Comparison of ENCODE assay signal across 21 mouse cellular contexts in the genomic region with DNA sequence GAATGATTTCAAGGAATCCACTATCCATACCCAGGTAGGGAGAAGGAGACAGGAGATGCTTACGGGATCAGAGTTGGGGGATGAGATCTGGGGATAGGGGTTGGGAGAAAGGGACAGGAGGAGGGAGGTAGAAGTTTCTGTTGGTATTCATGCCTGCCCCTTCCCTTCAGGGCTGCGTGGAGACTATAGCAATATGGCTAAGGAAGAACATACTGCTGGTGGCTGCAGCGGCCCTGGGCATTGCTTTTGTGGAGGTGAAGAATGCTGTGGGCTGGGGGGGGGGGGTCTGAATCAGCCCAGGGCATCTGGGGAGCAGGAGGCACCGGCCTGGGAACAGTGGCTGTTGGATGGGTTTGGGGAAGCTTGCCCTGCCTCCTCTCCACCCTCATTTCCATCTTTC. TPM values are rescaled to one million over a fixed set of nuclear protein-coding genes. Genes with fewer than 3 reads are reported as not detected.
DNase-seq lines count a peak whose midpoint lies in the region; ATAC-seq and TF ChIP-seq lines count a peak whose summit lies in the region.
"Had no signal": no experiment of that assay in that cellular context is flagged by ENCODE, and none has a peak within 500 bp of the region (broad histone marks: within the 10 kb centered on the region; RNA-seq: fewer than 3 reads in every experiment).

No protein-coding gene starts in this region.

- no peaks in the 10 kb centered on the region for H3K9me3 ChIP-seq in forebrain, embryonic 11.5 days (ENCODE audit: control insufficient read depth, low read length)
- H3K9me3 ChIP-seq in forebrain, embryonic 15.5 days, result no peaks in the 10 kb centered on the region
- H3K9me3 ChIP-seq in kidney, embryonic 15.5 days (replicated peaks), result no peaks in the 10 kb centered on the region
- no peaks in the 10 kb centered on the region for H3K9me3 ChIP-seq in embryonic facial prominence, embryonic 13.5 days
- no peaks in the 10 kb centered on the region for H3K9me3 ChIP-seq in midbrain, embryonic 11.5 days (ENCODE audit: control insufficient read depth, low read length)
- H3K9me3 ChIP-seq: heart, embryonic 10.5 days; liver, embryonic 12.5 days; midbrain, embryonic 10.5 days; neural tube, embryonic 15.5 days had no signal

- 93% methylated on average over 4 of the region's 4 CpGs for WGBS in forebrain, embryonic 11.5 days
- 77% methylated on average over 4 of the region's 4 CpGs for WGBS in forebrain, embryonic 15.5 days
- WGBS in kidney, embryonic 15.5 days, result 88% methylated on average over 4 of the region's 4 CpGs
- 70% methylated on average over 4 of the region's 4 CpGs for WGBS in embryonic facial prominence, embryonic 13.5 days
- 88% methylated on average over 4 of the region's 4 CpGs for WGBS in midbrain, embryonic 11.5 days

- H3K27me3 ChIP-seq in forebrain, embryonic 11.5 days (ENCODE audit: control insufficient read depth, insufficient read depth, low read length), result no peaks in the 10 kb centered on the region
- no peaks in the 10 kb centered on the region for H3K27me3 ChIP-seq in forebrain, embryonic 15.5 days
- H3K27me3 ChIP-seq in kidney, embryonic 15.5 days, result no peaks in the 10 kb centered on the region
- no peaks in the 10 kb centered on the region for H3K27me3 ChIP-seq in embryonic facial prominence, embryonic 13.5 days
- no peaks in the 10 kb centered on the region for H3K27me3 ChIP-seq in myocyte (ENCODE audit: control insufficient read depth, insufficient read depth, insufficient read length)
- 0 out of 2 replicates have a peak, but pooled peaks cover 5% of the 10 kb centered on the region for H3K27me3 ChIP-seq in midbrain, embryonic 11.5 days (ENCODE audit: control insufficient read depth, insufficient read depth, low read length)
- H3K27me3 ChIP-seq: neural tube, embryonic 15.5 days had no signal

- no peak overlapping the region for H3K4me2 ChIP-seq in forebrain, embryonic 11.5 days (ENCODE audit: low read depth, low read length, severe bottlenecking)
- H3K4me2 ChIP-seq in forebrain, embryonic 15.5 days (replicated peaks), result no peak overlapping the region
- H3K4me2 ChIP-seq in kidney, embryonic 15.5 days, result peak overlapping the region; percentile 71; the same call in 1 of the 2 replicates
- H3K4me2 ChIP-seq in embryonic facial prominence, embryonic 13.5 days, result peak overlapping the region; percentile 76
- H3K4me2 ChIP-seq in myocyte (ENCODE audit: low read depth), result peak overlapping the region; percentile 93
- H3K4me2 ChIP-seq in midbrain, embryonic 11.5 days, result no peak overlapping the region
- H3K4me2 ChIP-seq: liver, embryonic 12.5 days had no signal

- H3K36me3 ChIP-seq in forebrain, embryonic 11.5 days (ENCODE audit: control insufficient read depth, insufficient read depth, low read length), result no peaks in the 10 kb centered on the region
- 0 out of 2 replicates have a peak, but pooled peaks cover 4% of the 10 kb centered on the region for H3K36me3 ChIP-seq in forebrain, embryonic 15.5 days
- H3K36me3 ChIP-seq in kidney, embryonic 15.5 days, result peaks cover 54% of the 10 kb centered on the region
- peaks cover 58% of the 10 kb centered on the region for H3K36me3 ChIP-seq in embryonic facial prominence, embryonic 13.5 days
- peaks cover 57% of the 10 kb centered on the region for H3K36me3 ChIP-seq in myocyte (ENCODE audit: control insufficient read depth, insufficient read depth)
- no peaks in the 10 kb centered on the region for H3K36me3 ChIP-seq in midbrain, embryonic 11.5 days (ENCODE audit: control insufficient read depth, insufficient read depth, low read length)

- peak; percentile 49 for DNase-seq in forebrain, embryonic 11.5 days (ENCODE audit: low spot score)
- DNase-seq in kidney, adult 8-10 months, result no peak
- DNase-seq in midbrain, embryonic 11.5 days (ENCODE audit: low spot score, missing footprints), result no peak
- DNase-seq: adrenal gland, postnatal 10 days; cerebellum, adult 2 months; forebrain, postnatal 0 days; layer of hippocampus, adult 9-11 months; left cerebral cortex, postnatal 4 days; lung, adult 18-20 months; lung, postnatal 10 days; thymus, adult 18-20 months; thymus, postnatal 36 days had no signal

- H3K4me1 ChIP-seq in forebrain, embryonic 11.5 days (replicated peaks; ENCODE audit: control insufficient read depth, insufficient read depth, low read length), result peaks cover 3% of the 10 kb centered on the region; the same call in 1 of the 2 replicates
- peaks cover 16% of the 10 kb centered on the region for H3K4me1 ChIP-seq in forebrain, embryonic 15.5 days
- H3K4me1 ChIP-seq in kidney, embryonic 15.5 days, result peaks cover 36% of the 10 kb centered on the region
- peaks cover 33% of the 10 kb centered on the region for H3K4me1 ChIP-seq in embryonic facial prominence, embryonic 13.5 days
- peaks cover 6% of the 10 kb centered on the region for H3K4me1 ChIP-seq in midbrain, embryonic 11.5 days (ENCODE audit: control insufficient read depth, insufficient read depth, low read length)

- no peak for TF ChIP-seq POLR2A in myocyte (IDR thresholded peaks at IDR 0.05; ENCODE audit: insufficient read length, low read depth)

- H3ac ChIP-seq in myocyte (ENCODE audit: control insufficient read depth, insufficient read length), result no peak overlapping the region

- H3K27ac ChIP-seq in forebrain, embryonic 11.5 days (ENCODE audit: low read depth, low read length), result no peak overlapping the region
- H3K27ac ChIP-seq in forebrain, embryonic 15.5 days (replicated peaks), result no peak overlapping the region
- H3K27ac ChIP-seq in kidney, embryonic 15.5 days, result no peak overlapping the region
- H3K27ac ChIP-seq in embryonic facial prominence, embryonic 13.5 days, result no peak overlapping the region
- H3K27ac ChIP-seq in midbrain, embryonic 11.5 days (ENCODE audit: low read depth, low read length), result no peak overlapping the region
- H3K27ac ChIP-seq: heart, embryonic 10.5 days; left cerebral cortex, adult 2 months; liver, embryonic 12.5 days; midbrain, embryonic 10.5 days had no signal

- peaks cover 64% of the 10 kb centered on the region for H3K79me2 ChIP-seq in myocyte (ENCODE audit: control insufficient read depth, insufficient read depth)

- no peak overlapping the region for H3K4me3 ChIP-seq in forebrain, embryonic 11.5 days (ENCODE audit: low read depth, low read length)
- H3K4me3 ChIP-seq in forebrain, embryonic 15.5 days, result no peak overlapping the region
- no peak overlapping the region for H3K4me3 ChIP-seq in kidney, embryonic 15.5 days (replicated peaks)
- no peak overlapping the region for H3K4me3 ChIP-seq in embryonic facial prominence, embryonic 13.5 days
- peak overlapping the region; percentile 96 for H3K4me3 ChIP-seq in myocyte
- H3K4me3 ChIP-seq in midbrain, embryonic 11.5 days (ENCODE audit: low read depth, low read length), result no peak overlapping the region
- H3K4me3 ChIP-seq: left cerebral cortex, adult 2 months; liver, embryonic 12.5 days; midbrain, embryonic 10.5 days; neural tube, embryonic 15.5 days had no signal

- ATAC-seq in forebrain, embryonic 11.5 days (replicated peaks; ENCODE audit: low FRiP score), result no peak
- ATAC-seq in forebrain, embryonic 15.5 days (replicated peaks), result no peak
- no peak for ATAC-seq in kidney, embryonic 15.5 days (replicated peaks; ENCODE audit: low FRiP score)
- ATAC-seq in embryonic facial prominence, embryonic 13.5 days (ENCODE audit: insufficient number of reproducible peaks, insufficient read depth, low FRiP score, low TSS enrichment, low read depth), result no peak
- no peak for ATAC-seq in midbrain, embryonic 11.5 days (ENCODE audit: low FRiP score)
- ATAC-seq: forebrain, postnatal 0 days; liver, embryonic 12.5 days had no signal

- H3K9ac ChIP-seq in forebrain, embryonic 11.5 days (ENCODE audit: low read length), result no peak overlapping the region
- H3K9ac ChIP-seq in forebrain, embryonic 15.5 days (replicated peaks), result no peak overlapping the region
- H3K9ac ChIP-seq in kidney, embryonic 15.5 days, result no peak overlapping the region
- H3K9ac ChIP-seq in embryonic facial prominence, embryonic 13.5 days, result peak overlapping the region; percentile 51; the same call in 1 of the 2 replicates
- no peak overlapping the region for H3K9ac ChIP-seq in midbrain, embryonic 11.5 days (ENCODE audit: low read length)
- H3K9ac ChIP-seq: forebrain, postnatal 0 days; liver, embryonic 12.5 days; neural tube, embryonic 15.5 days had no signal

RNA-seq across cellular contexts. Expression of a gene that starts 10.4 kb away (rescaled TPM):
- polyA plus RNA-seq in forebrain, embryonic 11.5 days (2014; fragmentation: Nextera tagmentation; extraction: Ambion mirVana), result 12.3 and 12.6 TPM in 2 replicates
- polyA plus RNA-seq in forebrain, embryonic 15.5 days (2015; fragmentation: Nextera tagmentation; extraction: Ambion mirVana), result 11.7 and 12.6 TPM in 2 replicates
- polyA plus RNA-seq in kidney, embryonic 15.5 days (2015; fragmentation: Nextera tagmentation; extraction: Ambion mirVana), result 15.3 and 18.8 TPM in 2 replicates
- polyA plus RNA-seq in embryonic facial prominence, embryonic 13.5 days (2015; fragmentation: Nextera tagmentation; extraction: Ambion mirVana), result 12.7 and 16.4 TPM in 2 replicates
- polyA plus RNA-seq in myocyte (2012; fragmentation: generic; extraction: Trizol), result 63.3 TPM
- 11.3 TPM in 2 replicates for polyA plus RNA-seq in midbrain, embryonic 11.5 days (2014; fragmentation: Nextera tagmentation; extraction: Ambion mirVana)

RNA-seq across cellular contexts. Expression of a gene that starts 11.5 kb away (rescaled TPM):
- 144 and 151 TPM in 2 replicates for polyA plus RNA-seq in forebrain, embryonic 11.5 days (2014; fragmentation: Nextera tagmentation; extraction: Ambion mirVana)
- 125 and 142 TPM in 2 replicates for polyA plus RNA-seq in forebrain, embryonic 15.5 days (2015; fragmentation: Nextera tagmentation; extraction: Ambion mirVana)
- 671 and 731 TPM in 2 replicates for polyA plus RNA-seq in kidney, embryonic 15.5 days (2015; fragmentation: Nextera tagmentation; extraction: Ambion mirVana)
- 663 and 674 TPM in 2 replicates for polyA plus RNA-seq in embryonic facial prominence, embryonic 13.5 days (2015; fragmentation: Nextera tagmentation; extraction: Ambion mirVana)
- 2,403 TPM for polyA plus RNA-seq in myocyte (2012; fragmentation: generic; extraction: Trizol)
- polyA plus RNA-seq in midbrain, embryonic 11.5 days (2014; fragmentation: Nextera tagmentation; extraction: Ambion mirVana), result 168 and 177 TPM in 2 replicates

RNA-seq across cellular contexts. Expression of a gene that starts 11.6 kb away (rescaled TPM):
- 191 and 202 TPM in 2 replicates for polyA plus RNA-seq in forebrain, embryonic 11.5 days (2014; fragmentation: Nextera tagmentation; extraction: Ambion mirVana)
- polyA plus RNA-seq in forebrain, embryonic 15.5 days (2015; fragmentation: Nextera tagmentation; extraction: Ambion mirVana), result 230 and 251 TPM in 2 replicates
- 220 and 231 TPM in 2 replicates for polyA plus RNA-seq in kidney, embryonic 15.5 days (2015; fragmentation: Nextera tagmentation; extraction: Ambion mirVana)
- 206 and 216 TPM in 2 replicates for polyA plus RNA-seq in embryonic facial prominence, embryonic 13.5 days (2015; fragmentation: Nextera tagmentation; extraction: Ambion mirVana)
- 238 TPM for polyA plus RNA-seq in myocyte (2012; fragmentation: generic; extraction: Trizol)
- polyA plus RNA-seq in midbrain, embryonic 11.5 days (2014; fragmentation: Nextera tagmentation; extraction: Ambion mirVana), result 242 and 271 TPM in 2 replicates

RNA-seq across cellular contexts. Expression of a gene that starts 20.8 kb away (rescaled TPM):
- polyA plus RNA-seq in forebrain, embryonic 11.5 days (2014; fragmentation: Nextera tagmentation; extraction: Ambion mirVana), result 10.5 and 11.7 TPM in 2 replicates
- 7.5 and 8.7 TPM in 2 replicates for polyA plus RNA-seq in forebrain, embryonic 15.5 days (2015; fragmentation: Nextera tagmentation; extraction: Ambion mirVana)
- polyA plus RNA-seq in kidney, embryonic 15.5 days (2015; fragmentation: Nextera tagmentation; extraction: Ambion mirVana), result 7.2 and 8.7 TPM in 2 replicates
- 7.0 and 8.3 TPM in 2 replicates for polyA plus RNA-seq in embryonic facial prominence, embryonic 13.5 days (2015; fragmentation: Nextera tagmentation; extraction: Ambion mirVana)
- 17.9 TPM for polyA plus RNA-seq in myocyte (2012; fragmentation: generic; extraction: Trizol)
- 10.0 and 10.2 TPM in 2 replicates for polyA plus RNA-seq in midbrain, embryonic 11.5 days (2014; fragmentation: Nextera tagmentation; extraction: Ambion mirVana)

RNA-seq across cellular contexts. Expression of a gene that starts 21.4 kb away (rescaled TPM):
- 0.65 and 0.69 TPM in 2 replicates for polyA plus RNA-seq in forebrain, embryonic 11.5 days (2014; fragmentation: Nextera tagmentation; extraction: Ambion mirVana)
- 2.1 TPM in 2 replicates for polyA plus RNA-seq in forebrain, embryonic 15.5 days (2015; fragmentation: Nextera tagmentation; extraction: Ambion mirVana)
- 3.6 and 4.2 TPM in 2 replicates for polyA plus RNA-seq in kidney, embryonic 15.5 days (2015; fragmentation: Nextera tagmentation; extraction: Ambion mirVana)
- 1.2 and 2.0 TPM in 2 replicates for polyA plus RNA-seq in embryonic facial prominence, embryonic 13.5 days (2015; fragmentation: Nextera tagmentation; extraction: Ambion mirVana)
- polyA plus RNA-seq in myocyte (2012; fragmentation: generic; extraction: Trizol), result 635 TPM
- 1.6 and 1.7 TPM in 2 replicates for polyA plus RNA-seq in midbrain, embryonic 11.5 days (2014; fragmentation: Nextera tagmentation; extraction: Ambion mirVana)

Comparison
In these comparisons a context has a peak if more than half of its experiments do, and no peak if none do; other contexts are left out.
1. H3K4me2 ChIP-seq: peak in kidney, embryonic 15.5 days (single experiment), embryonic facial prominence, embryonic 13.5 days (single experiment) and myocyte (single experiment); none in forebrain, embryonic 11.5 days (single experiment), forebrain, embryonic 15.5 days (single experiment) and midbrain, embryonic 11.5 days (single experiment).